Comparison of ENCODE assay signal across 20 mouse cellular contexts in genomic region chr16:63118721-63119120, GRCm38 (mm10).
"Had no signal": no experiment of that assay in that cellular context is flagged by ENCODE, and none has a peak within 500 bp of the region (broad histone marks: within the 10 kb centered on the region; RNA-seq: fewer than 3 reads in every experiment).

No protein-coding gene starts in this region.

- H3K9ac ChIP-seq: limb, embryonic 12.5 days; limb, embryonic 15.5 days; liver, embryonic 14.5 days; liver, postnatal 0 days; lung, embryonic 14.5 days; midbrain, embryonic 12.5 days; midbrain, embryonic 15.5 days; neural tube, embryonic 13.5 days; stomach, embryonic 15.5 days had no signal

- H3K4me1 ChIP-seq: limb, embryonic 12.5 days; limb, embryonic 15.5 days; midbrain, embryonic 12.5 days; midbrain, embryonic 15.5 days; neural tube, embryonic 13.5 days; stomach, embryonic 15.5 days had no signal

- DNase-seq: kidney, postnatal 14 days; kidney, postnatal 4 days; left cerebral cortex, postnatal 4 days; liver, postnatal 0 days; lung, embryonic 14.5 days; retina, postnatal 1 day; right cerebral cortex, postnatal 25 days; spleen, adult 18-20 months; thymus, adult 18-20 months; thymus, postnatal 36 days had no signal

- H3K9me3 ChIP-seq: limb, embryonic 12.5 days; limb, embryonic 15.5 days; midbrain, embryonic 12.5 days; midbrain, embryonic 15.5 days; neural tube, embryonic 13.5 days; stomach, embryonic 15.5 days had no signal

- H3K36me3 ChIP-seq: limb, embryonic 12.5 days; limb, embryonic 15.5 days; midbrain, embryonic 12.5 days; midbrain, embryonic 15.5 days; neural tube, embryonic 13.5 days; stomach, embryonic 15.5 days had no signal

- H3K27ac ChIP-seq: limb, embryonic 12.5 days; limb, embryonic 15.5 days; liver, embryonic 14.5 days; macrophage; midbrain, embryonic 12.5 days; midbrain, embryonic 15.5 days; neural tube, embryonic 13.5 days; stomach, embryonic 15.5 days had no signal

- H3K4me2 ChIP-seq: limb, embryonic 12.5 days; limb, embryonic 15.5 days; liver, embryonic 11.5 days; lung, embryonic 14.5 days; midbrain, embryonic 12.5 days; midbrain, embryonic 15.5 days; neural tube, embryonic 13.5 days; stomach, embryonic 15.5 days had no signal

- H3K27me3 ChIP-seq: limb, embryonic 12.5 days; limb, embryonic 15.5 days; midbrain, embryonic 12.5 days; midbrain, embryonic 15.5 days; neural tube, embryonic 13.5 days; stomach, embryonic 15.5 days had no signal

- H3K4me3 ChIP-seq: limb, embryonic 12.5 days; limb, embryonic 15.5 days; midbrain, embryonic 12.5 days; midbrain, embryonic 15.5 days; neural tube, embryonic 13.5 days; stomach, embryonic 15.5 days had no signal

- ATAC-seq: liver, postnatal 0 days; lung, postnatal 0 days; midbrain, embryonic 15.5 days had no signal
